Mouse (Mus musculus) small intestine, adult 2 months (tissue): ENCODE results near the gene Pter.

Experiments
- CTCF ChIP-seq: fragments of 200-500 bp; IDR thresholded peaks from 2 replicates; pipeline ENCODE4 v1.5.1; 2012; ENCODE audit warnings: low read depth, mild to moderate bottlenecking, control low read depth, inconsistent platforms, low read length, moderate library complexity, mixed read lengths; ENCODE audit not compliant: insufficient replicate concordance, insufficient read length; ENCODE audit errors: extremely low read depth
- POLR2A ChIP-seq: fragments of 200-500 bp; IDR thresholded peaks from 2 replicates; pipeline ENCODE4 v1.6.1; 2012; ENCODE audit warnings: low read depth, mild to moderate bottlenecking, control low read depth, inconsistent platforms, low read length, moderate library complexity

GRCm38 (mm10) chr2:12935286-12935685 is 11.4 kb downstream of the Pter start:
- TF ChIP-seq CTCF (no peak), POLR2A (no peak)
